Mouse (Mus musculus): ENCODE measurements around the gene Sirt7.
"Not testable (repeated sequence)": the region's sequence is repeated elsewhere in the genome, so short reads cannot be mapped to it uniquely, and the experiment has no call there.

Sirt7 gene

DNA sequence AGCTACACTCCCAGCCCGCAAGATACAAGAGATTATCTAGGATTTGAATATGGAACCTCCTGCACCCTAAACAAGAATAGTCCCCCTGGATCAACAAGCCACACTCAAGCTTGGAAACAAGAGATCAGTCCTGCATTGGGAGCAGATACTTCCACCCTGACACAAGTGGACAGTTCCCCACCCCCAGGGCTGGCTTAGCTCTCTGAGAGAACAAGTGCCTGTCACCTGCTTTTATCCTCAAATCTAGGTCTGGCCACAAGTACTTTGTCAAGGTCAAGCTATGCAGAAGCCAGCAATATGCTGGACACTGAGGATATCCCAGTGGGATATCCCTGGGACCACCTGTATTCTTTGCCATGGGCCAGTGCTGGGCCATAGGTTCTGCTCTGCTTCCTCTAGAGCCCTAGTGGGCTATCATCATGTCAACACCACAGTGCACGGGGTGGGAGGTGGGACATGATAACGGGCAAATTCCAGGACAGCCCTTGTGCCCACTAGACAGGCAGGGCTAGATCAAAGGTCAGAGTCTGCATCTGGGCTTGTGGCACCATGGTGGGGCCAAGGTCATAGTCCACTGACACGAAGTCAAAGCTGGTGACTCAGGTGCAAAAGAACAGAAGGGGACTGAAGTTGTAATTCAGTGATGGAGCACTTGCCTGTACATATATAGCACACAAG lies 8.3 kb downstream of the Sirt7 start:
- DNase-seq: peak in 1 of 2 experiments; percentile 39

GRCm38 (mm10) chr11:120615606-120616203 lies 9.3 kb downstream of the Sirt7 start:
- peak in 1 of 2 experiments; percentile 17 for DNase-seq

GRCm38 (mm10) chr11:120615167-120615566 lies 9.9 kb downstream of the Sirt7 start:
- peak in 1 of 2 experiments; percentile 26 for DNase-seq

DNA sequence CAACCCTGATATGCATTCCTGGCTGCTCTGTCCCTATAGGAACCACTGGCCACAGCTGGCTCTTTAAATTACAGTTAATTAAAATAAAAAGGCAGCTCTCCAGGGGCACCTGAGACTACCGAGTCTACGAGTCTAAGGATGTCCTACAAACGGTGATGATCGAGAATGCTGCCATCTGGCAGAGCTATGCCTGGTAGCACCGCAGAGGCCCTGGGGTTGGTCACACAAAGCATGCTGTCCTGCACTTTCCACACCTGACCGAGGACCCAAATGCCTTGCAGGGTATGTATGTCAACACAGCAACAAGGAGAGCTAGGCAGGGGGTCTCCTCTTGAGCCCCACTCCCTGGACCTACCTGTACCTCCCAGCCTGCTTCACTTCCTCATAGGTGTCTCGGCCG lies 11.1 kb downstream of the Sirt7 start:
- peak in 1 of 2 experiments; percentile 32 for DNase-seq

GRCm38 (mm10) chr11:120613481-120613972 lies 11.5 kb downstream of the Sirt7 start:
- peak in 1 of 2 experiments; percentile 27 for DNase-seq

- DNase-seq: peak; percentile 96 to 97
Measured at GRCm38 (mm10) chr11:120612763-120613162, 12.3 kb downstream of the Sirt7 start.

DNA sequence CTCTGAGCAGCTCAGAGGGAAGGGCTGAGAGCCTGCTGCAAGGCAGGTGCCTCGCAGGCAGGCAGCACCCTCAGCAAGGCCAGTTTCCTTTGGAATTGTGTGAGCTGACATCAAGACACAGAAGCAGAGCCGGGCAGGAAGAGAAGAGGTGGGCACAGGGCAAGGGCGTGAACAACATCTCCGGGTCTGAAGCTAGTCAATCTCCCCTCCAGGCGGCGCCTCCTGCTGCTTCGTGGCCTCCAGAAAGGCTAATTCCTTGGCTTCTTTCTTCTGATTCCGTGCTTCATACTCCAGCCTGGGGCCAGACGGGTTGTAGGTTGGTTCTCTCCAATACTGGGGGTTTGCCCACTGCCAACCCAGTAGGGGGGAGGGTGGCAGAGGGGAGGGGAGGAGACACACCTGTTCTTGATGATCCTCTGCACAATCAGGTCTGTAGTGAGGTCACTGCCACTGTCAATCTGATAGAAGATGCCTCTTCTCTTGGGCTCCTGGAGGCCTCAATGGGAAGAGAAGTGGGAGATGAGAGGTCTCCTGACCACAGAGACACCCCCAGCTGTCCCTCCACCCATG lies 14.5 kb downstream of the Sirt7 start:
- DNase-seq: peak in 1 of 2 experiments; percentile 21

GRCm38 (mm10) chr11:120609250-120609649 lies 15.8 kb downstream of the Sirt7 start:
- DNase-seq: no peak

DNA sequence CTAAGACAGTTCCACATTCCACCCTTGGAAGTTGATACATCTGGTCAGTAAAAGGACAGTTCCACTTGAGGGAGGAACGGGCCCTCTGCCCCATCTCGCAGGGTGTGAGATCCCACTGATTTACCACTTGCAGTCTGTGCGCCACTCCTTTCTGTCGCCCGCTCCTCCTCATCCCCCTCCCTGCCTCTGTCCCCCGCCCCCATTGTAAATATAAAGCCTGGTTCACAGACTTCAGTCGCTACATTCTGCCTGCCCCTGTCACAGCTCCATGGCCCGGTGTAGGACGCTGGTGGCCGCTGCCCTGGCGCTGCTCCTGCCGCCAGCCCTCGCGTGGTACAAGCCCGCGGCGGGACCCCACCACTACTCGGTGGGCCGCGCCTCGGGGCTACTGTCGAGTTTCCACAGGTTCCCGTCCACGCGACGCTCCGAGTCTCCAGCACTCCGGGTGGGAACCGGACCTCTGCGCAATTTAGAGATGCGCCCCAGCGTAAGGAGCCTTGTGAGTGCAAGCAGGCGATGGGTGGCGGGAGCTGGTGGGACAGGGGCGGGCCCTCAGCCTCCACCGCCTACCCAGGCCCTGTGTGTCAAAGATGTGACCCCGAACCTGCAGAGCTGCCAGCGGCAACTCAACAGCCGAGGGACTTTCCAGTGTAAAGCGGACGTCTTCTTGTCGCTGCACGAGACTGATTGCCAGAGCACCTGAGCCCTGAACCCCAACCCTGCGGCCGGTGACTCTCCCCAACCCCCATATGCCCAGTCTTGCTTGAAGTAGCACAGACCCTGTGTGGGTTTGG lies 16.6 kb downstream of the Sirt7 start, which contains the start of gene Npb:
TSS of gene Npb (plus strand) at position 237 of the 794 bp plus-strand sequence.
- DNase-seq: peak in 1 of 2 experiments; percentile 30

GRCm38 (mm10) chr11:120606764-120607163 lies 18.3 kb downstream of the Sirt7 start:
- no peak for DNase-seq

- DNase-seq: no peak
Measured at GRCm38 (mm10) chr11:120605667-120606066, 19.4 kb downstream of the Sirt7 start.

DNA sequence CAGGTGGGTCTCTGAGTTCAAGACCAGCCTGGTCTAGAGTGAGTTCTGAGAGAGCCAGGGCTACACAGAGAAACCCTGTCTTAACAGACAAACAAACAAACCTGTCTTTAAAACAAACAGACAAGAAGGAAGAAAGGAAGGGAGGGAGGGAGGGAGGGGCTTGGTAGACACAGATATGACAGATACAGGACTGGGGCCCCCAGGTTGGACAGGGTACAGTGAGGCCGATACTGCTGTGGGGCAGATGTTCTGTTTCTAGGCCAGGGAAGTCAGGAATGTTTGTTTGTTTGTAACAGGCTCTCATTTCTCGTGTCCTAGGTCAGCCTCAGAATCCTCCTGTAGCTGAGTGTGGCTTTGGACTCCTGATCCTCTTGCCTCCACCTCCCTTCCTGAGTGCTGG lies 21.5 kb downstream of the Sirt7 start:
- DNase-seq: no peak

DNA sequence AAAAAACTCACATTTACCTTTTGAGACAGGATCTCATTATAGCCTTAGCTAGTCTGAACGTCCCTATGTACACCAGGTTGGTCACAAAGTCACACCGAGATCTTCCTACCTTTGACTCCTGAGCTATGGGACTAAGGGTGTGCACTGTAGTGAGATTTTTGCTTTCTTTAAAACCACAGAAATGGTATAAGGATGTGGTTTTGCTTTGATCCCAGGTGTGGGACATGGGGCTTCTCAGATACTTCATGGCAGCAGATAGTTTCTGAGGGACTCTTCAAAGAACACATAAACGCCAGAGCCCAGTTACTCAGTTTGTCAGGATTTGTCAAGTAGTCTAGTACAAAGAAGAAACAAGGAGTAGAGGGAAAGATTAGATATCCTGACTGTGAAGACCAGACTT lies 24.3 kb downstream of the Sirt7 start:
- DNase-seq: no peak

DNA sequence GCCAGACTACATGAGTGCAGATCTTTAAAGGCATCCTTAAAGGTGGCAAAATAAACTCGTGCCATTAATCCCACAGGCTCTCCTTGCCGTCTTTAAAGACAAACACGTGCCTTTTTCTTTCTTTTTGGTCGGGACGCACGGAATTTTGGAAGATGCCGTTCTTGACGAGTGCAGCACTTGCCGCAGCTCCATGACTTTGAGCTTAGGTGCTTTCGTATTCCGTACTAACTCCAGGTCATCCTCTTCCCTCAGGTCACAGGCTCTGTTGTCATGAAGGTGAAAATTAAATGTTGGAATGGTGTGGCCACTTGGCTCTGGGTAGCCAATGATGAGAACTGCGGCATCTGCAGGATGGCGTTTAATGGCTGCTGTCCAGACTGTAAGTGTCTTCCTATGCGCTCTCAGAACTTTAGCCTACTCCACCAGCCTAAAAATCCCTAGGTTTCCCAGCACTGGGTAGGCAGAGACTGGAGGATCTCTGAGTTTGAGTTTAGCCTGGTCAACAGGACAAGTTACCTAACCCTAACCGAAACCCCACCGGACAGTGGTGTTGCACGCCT lies 26.0 kb downstream of the Sirt7 start:
- DNase-seq: no peak

DNA sequence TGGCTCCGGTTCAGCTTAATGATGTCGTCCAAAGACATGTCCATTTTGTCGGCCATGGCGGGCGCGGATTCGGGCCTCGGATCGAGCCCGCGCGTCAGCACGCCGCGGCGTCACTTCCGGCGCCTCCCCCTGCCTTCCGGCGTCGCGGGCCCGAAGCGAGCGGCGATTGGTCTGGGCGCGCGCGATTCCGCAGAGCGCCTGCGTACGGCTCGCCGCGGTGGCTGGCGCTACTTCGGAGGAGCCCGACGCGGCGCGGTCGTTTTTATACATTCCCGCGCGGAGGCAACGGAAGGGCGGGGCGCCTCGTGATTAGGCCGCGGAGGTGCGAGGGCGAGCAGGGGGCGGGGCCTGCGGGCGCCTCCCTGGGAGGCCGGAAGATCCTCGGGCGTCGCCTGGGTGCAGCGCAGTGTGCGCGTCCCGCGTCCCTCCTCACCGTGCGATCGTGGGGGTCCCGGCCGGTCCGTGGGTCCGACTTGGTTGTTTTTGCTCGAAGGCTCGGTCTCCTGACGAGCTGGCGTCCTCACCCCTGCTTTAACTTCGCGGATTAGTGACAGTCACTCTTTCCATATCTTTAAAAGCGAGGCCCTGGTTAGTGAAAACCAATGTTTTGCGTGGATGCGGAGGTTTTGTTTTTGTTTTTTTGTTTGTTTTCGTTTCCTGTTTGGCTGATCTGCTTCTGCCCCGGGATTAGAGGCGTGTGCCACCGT lies 26.6 kb downstream of the Sirt7 start, which contains the start of the genes Alyref and Anapc11:
TSS of gene Alyref (minus strand) at position 83 of the 707 bp plus-strand sequence.
TSS of gene Anapc11 (plus strand) at position 139 of the 707 bp plus-strand sequence.
- DNase-seq: peak; percentile 96 to 97

DNA sequence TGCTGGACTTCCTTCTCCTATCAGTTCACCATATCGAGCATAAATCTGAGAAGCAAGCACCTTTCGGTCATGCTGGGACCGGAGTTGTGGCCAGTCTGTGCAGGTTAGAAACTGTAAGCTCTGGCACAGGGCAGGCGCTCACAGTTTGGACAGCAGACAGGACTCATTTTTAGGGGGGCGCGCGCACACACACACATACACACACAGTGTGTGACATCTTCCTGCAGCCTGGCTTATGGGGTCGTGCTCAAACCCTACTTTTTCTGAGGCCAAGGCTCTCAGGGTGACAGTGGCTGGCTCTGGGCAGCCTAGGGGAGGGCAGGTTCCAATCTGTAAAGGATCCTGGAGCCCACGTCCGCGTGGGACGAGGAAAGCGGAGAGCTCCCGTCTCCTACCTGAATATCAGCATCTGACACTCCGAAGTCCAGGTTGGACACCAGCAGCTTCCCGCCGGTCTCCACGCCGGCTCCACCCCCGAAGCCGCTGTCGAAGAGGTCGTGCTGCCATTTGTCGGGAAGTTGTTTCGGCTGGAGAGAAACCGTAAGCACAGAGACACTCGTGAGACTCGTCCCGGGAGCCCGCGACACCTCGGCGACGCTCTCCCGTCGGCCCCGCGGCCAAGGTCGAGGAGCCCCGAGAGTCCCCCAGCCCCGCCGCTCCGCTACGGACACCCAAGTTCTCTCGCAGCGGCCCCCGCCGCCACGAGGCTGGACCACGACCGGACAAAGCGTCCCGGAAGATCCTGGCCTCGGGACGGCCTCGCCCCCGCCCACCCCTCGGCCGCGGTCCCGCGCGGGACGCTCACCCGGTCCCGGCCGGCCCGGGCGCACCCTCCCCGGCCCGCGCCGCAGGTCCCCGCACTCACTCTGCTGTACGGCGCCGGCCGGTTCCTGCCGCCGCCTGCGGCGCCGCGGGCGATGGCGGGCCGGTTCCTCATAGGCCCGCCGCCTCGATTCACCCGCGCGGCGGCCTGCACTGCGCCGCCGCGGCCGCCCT lies 27.5 kb downstream of the Sirt7 start:
- DNase-seq: peak; percentile 35 to 44

DNA sequence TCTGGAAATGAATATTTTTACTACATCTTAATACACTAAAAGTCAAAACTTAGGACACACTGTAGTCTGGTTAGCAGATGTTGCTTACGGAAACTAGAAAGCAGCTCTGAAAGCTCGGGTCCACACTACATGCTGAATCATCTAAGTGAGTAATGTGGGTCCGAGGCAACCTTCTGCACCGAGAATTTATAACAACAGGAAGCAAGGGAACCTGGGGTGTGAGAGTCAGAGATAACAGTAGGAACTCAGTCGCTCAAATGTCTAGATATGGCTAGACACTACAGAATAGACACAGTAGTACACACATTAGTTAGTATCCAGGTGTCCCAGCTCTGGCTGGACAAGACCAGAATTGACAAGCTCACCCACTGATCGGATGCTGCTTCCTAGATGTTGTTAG lies 36.5 kb downstream of the Sirt7 start:
- no peak for DNase-seq

DNA sequence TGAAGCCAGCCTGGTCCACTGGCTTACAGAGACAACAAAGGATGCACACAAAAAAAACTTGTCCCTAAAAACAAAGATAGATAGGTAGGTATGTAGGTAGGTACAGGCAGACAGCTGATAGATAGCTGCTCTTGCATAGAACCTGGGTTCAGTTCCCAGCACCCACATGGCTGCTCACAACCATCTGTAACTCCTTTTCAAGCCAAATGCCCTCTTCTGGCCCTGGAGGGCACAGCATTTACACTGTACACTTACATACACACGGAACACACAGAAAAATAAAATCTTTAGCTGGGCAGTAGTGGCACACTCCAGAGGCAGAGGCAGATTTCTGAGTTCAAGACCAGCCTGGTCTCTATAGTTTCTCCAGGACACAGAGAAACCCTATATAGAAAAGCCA lies 41.1 kb downstream of the Sirt7 start:
- no peak for DNase-seq

DNA sequence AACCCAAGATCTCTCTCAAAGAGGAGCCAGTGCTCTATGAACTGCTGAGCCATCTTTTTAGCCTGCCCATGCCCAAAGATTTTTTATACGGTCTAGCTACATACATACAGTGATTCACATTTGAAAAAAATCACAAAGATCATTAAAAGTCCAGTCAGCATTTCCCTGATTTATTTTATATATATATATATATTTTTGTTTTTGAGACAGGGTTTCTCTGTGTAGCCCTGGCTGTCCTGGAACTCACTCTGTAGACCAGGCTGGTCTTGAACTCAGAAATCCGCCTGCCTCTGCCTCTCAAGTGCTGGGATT lies 42.1 kb downstream of the Sirt7 start:
- DNase-seq: not testable (repeated sequence)

GRCm38 (mm10) chr11:120582268-120582981 lies 42.6 kb downstream of the Sirt7 start:
- DNase-seq: peak; percentile 60 to 67
